Mouse (Mus musculus) neural tube, embryonic 15.5 days (tissue): Measurements from ENCODE around the gene Rsl1d1. TPM values are rescaled to one million over a fixed set of nuclear protein-coding genes. Genes with fewer than 3 reads are reported as not detected.
"Not testable (repeated sequence)": the region's sequence is repeated elsewhere in the genome, so short reads cannot be mapped to it uniquely, and the experiment has no call there.

Source experiments
- ATAC-seq: fragments of 200-750 bp; cut with Nextera tagmentation; 2 replicates; pipeline ENCODE4 v1.8.0; 2017; ENCODE audit warnings: mild to moderate bottlenecking, moderate TSS enrichment, moderate library complexity; ENCODE audit not compliant: low FRiP score
- H3K27ac ChIP-seq: fragments of 300-500 bp; sonication (generic); replicated peaks from 2 replicates; pipeline ENCODE4 v1.5.1; 2015; ENCODE audit warnings: mild to moderate bottlenecking, inconsistent platforms
- H3K27me3 ChIP-seq: fragments of 300-500 bp; sonication (generic); replicated peaks from 2 replicates; pipeline ENCODE4 v1.6.1; 2015; ENCODE audit warnings: inconsistent platforms
- H3K36me3 ChIP-seq: fragments of 300-500 bp; sonication (generic); 2 replicates; pipeline ENCODE4 v1.6.1; 2015; ENCODE audit warnings: inconsistent platforms
- H3K4me1 ChIP-seq: fragments of 300-500 bp; sonication (generic); 2 replicates; pipeline ENCODE4 v1.6.1; 2015; ENCODE audit warnings: inconsistent platforms
- H3K4me2 ChIP-seq: fragments of 300-500 bp; sonication (generic); 2 replicates; pipeline ENCODE4 v1.6.1; 2015; ENCODE audit warnings: inconsistent platforms, mild to moderate bottlenecking, moderate library complexity
- H3K4me3 ChIP-seq: fragments of 300-500 bp; sonication (generic); replicated peaks from 2 replicates; pipeline ENCODE4 v1.5.1; 2015; ENCODE audit warnings: mild to moderate bottlenecking, inconsistent platforms
- H3K9ac ChIP-seq: fragments of 300-500 bp; sonication (generic); replicated peaks from 2 replicates; pipeline ENCODE4 v1.6.1; 2015; ENCODE audit warnings: mild to moderate bottlenecking, inconsistent platforms
- H3K9me3 ChIP-seq: fragments of 300-500 bp; sonication (generic); replicated peaks from 2 replicates; pipeline ENCODE4 v1.6.1; 2016; ENCODE audit warnings: inconsistent platforms
- WGBS: fragments of 180-500 bp; shearing (Covaris S2); methylation state at CpG from one replicate; pipeline ENCODE4 v1.1.7; 2015; ENCODE audit warnings: mixed read lengths; 5-methylcytosine and 5-hydroxymethylcytosine counted together
- polyA plus RNA-seq: library from polyadenylated mRNA; unstranded; fragments of >200 nt; fragmentation: Nextera tagmentation; extraction: Ambion mirVana; gene quantifications from 2 replicates; pipeline ENCODE4 v1.2.1, GENCODE M21; 2015

The Rsl1d1 gene
- polyA plus RNA-seq, 1 experiment from 2014 or later, result 119 TPM

DNA sequence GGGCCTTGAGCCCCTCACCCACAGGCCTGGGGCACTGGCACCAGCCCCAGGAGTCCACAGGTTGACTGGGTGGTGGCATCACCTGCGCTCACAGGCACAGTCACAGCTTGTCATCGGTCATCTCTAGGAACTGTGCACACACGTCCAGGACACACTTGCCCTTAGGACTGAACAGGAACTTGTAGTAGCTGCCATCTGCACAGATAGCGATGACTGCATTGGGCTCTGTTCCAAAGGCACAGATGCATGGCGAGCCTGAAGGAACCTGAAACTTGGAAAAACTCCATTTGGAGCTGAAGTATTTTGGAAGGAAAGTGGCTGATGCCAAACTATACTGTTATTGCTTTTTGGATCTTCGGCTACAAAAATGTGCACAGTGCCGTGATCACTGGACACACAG is 13.0 kb downstream of the Rsl1d1 start:
- 89% methylated on average over 7 of the region's 7 CpGs for WGBS
- Histone ChIP-seq H3K36me3 (peaks cover 32% of the 10 kb centered on the region), H3K4me3 (no peak overlapping the region), H3K4me2 (no peak overlapping the region), H3K9ac (no peak overlapping the region), H3K27ac (no peak overlapping the region), H3K4me1 (no peaks in the 10 kb centered on the region), H3K27me3 (no peaks in the 10 kb centered on the region), H3K9me3 (no peaks in the 10 kb centered on the region)
- ATAC-seq, result no peak

DNA sequence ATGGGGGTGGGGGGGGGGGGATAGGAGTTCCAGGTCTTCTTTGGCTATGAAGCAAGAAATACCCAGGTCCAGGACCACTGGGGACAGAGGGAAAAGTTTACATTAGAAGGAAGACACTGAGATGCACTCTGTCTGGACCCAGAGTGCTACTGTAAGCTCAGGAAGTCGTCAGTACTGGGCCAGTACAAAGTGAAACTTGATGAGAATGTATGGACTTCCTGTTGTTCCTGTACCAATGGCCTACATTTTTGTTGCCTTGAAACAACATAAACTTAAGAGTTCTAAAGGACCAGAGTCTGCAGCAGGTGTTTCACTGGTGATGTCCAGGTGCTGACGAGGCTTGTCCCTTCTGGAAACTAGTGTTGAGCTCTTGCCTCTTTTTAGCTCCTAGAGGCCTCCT is 25.7 kb downstream of the Rsl1d1 start:
- Histone ChIP-seq H3K9me3 (no peaks in the 10 kb centered on the region), H3K4me3 (no peak overlapping the region), H3K27me3 (0 out of 2 replicates have a peak, but pooled peaks cover 2% of the 10 kb centered on the region), H3K4me2 (no peak overlapping the region), H3K4me1 (peaks cover 24% of the 10 kb centered on the region), H3K27ac (no peak overlapping the region), H3K36me3 (no peaks in the 10 kb centered on the region), H3K9ac (no peak overlapping the region)
- ATAC-seq, result no peak
- 77% methylated on average over 2 of the region's 2 CpGs for WGBS

DNA sequence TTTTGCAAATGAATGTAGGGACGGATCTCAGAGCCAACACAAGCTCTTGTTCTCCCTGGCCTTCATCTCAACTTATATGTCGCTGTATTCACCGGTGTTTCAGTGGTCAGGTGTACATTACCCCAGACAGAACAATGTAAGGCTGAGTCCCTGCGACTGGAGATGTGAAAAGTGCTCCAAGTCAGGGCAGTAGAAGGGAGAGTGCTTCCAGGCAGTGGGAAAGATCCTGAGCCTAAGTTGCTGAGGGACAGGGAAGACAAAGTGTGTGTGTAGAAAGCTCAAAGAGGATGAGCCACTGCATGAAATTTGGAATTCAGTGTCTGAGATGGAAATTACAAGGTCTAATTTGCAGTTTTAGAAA is 26.3 kb downstream of the Rsl1d1 start:
- WGBS, result 4% methylated on average over 4 of the region's 4 CpGs
- peak overlapping the region; percentile 86 for H3K4me3 ChIP-seq
- peak overlapping the region; percentile 83 for H3K4me2 ChIP-seq
- ATAC-seq, result no peak
- H3K36me3 ChIP-seq, result no peaks in the 10 kb centered on the region
- H3K9ac ChIP-seq, result peak overlapping the region; percentile 86
- peak overlapping the region; percentile 91 for H3K27ac ChIP-seq
- H3K27me3 ChIP-seq, result 0 out of 2 replicates have a peak, but pooled peaks cover 2% of the 10 kb centered on the region
- H3K4me1 ChIP-seq, result peaks cover 24% of the 10 kb centered on the region
- H3K9me3 ChIP-seq, result no peaks in the 10 kb centered on the region

DNA sequence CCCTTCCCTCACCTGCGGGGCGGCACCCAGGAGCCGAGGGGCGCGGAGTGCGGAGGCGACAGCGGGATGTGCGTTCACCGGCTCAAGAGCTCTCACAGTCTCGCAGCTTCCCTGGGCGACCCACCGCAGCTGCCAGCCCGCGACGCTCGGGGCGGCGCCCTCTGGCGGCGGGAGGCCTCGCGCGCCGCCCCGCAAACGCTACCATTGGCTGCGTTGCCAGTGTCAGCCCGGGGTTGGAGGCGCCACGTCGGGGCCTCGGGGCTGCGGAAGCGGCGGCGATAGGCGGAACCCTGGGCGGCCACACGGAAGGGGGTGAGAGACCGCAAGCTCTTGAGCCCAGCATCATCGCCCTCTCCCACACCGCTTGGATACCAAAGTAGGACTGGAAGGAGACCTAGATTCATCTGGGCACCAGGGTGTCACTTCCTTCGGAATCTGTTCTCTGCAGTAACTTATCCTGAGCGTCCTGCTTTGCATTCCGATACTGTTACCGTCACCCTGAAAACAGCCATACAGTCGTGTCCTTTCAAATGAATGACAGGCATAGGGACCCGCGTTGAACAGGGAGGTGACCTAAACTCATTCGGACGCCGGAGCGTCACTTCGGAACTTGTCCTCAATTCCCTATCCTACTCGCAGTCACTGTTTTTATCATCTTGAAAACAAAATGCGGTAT is 26.8 kb downstream of the Rsl1d1 start, which contains the start of gene Zc3h7a:
Zc3h7a (minus strand) TSS at position 186 of the 676 bp plus-strand sequence.
- WGBS, result under 1% methylated on average over 57 of the region's 57 CpGs
- peak within 1 kb of the TSS; percentile 86 for H3K4me3 ChIP-seq

DNA sequence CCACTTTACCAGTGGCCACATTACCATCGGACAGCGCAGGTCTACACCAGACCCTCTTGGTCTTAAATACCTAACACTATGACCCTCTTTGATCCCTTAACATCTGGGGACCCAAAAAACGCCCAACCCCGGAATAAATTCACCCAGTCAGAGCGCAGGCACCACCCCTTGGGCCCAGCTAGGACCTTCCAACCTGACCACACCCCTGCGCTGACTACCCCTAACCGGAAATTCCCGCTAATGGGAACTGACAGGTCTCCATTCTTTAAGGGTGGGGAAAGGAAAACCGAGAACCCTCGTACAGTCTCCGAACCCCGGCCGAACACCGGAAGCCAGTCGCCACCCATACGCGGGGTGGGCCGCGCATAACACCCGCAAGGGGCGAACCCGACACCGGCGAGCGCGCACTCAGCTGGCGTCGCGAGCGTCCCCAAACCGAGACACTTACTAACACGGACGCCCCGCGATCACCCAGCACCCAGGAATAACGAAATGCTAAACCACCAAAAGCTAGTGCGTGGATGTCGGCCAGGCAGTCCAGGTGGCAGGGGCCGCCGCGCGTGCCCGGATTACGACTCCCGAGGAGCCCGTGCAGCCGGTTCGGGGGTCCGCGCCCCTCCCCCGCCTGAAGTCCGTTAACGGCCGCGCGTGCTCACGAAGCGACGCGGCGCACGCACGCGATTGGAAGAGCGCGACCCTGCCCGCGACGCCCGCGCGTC is 27.5 kb downstream of the Rsl1d1 start:
- H3K4me1 ChIP-seq, result peaks cover 24% of the 10 kb centered on the region
- H3K9ac ChIP-seq, result peak overlapping the region; percentile 86
- ATAC-seq, result peak; percentile 66
- no peaks in the 10 kb centered on the region for H3K9me3 ChIP-seq
- WGBS, result under 1% methylated on average over 51 of the region's 72 CpGs
- 0 out of 2 replicates have a peak, but pooled peaks cover 2% of the 10 kb centered on the region for H3K27me3 ChIP-seq
- peak overlapping the region; percentile 83 for H3K4me2 ChIP-seq
- peak overlapping the region; percentile 91 for H3K27ac ChIP-seq
- no peaks in the 10 kb centered on the region for H3K36me3 ChIP-seq
- peak overlapping the region; percentile 86 for H3K4me3 ChIP-seq

More for the DNA sequence above, 26.8 kb downstream of the Rsl1d1 start, which contains the start of gene Zc3h7a:
- H3K27me3 ChIP-seq, result 0 out of 2 replicates have a peak, but pooled peaks cover 2% of the 10 kb centered on the region
- H3K27ac ChIP-seq, result peak within 1 kb of the TSS; percentile 91
- no peaks in the 10 kb centered on the region for H3K9me3 ChIP-seq
- no peaks in the 10 kb centered on the region for H3K36me3 ChIP-seq
- ATAC-seq, result peak; percentile 94
- H3K4me1 ChIP-seq, result peaks cover 24% of the 10 kb centered on the region
- peak within 1 kb of the TSS; percentile 83 for H3K4me2 ChIP-seq
- peak within 1 kb of the TSS; percentile 86 for H3K9ac ChIP-seq

DNA sequence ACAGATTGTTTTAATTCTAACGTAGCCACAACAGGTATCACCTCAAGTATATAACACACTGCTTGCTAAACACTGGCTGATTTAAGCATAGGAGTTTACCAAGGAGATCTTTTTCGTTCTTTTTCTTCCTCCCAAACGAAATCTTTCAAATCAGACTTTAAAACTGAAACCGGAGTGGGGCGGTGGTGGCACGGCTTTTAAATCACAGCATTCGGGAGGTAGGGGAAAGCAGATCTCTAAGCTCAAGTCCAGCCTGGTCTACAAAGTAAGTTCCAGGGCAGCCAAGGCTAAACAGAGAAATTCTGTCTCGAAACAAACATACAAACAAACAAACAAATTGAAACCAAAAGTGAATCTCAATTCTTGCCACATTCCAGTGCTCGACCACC is 28.0 kb downstream of the Rsl1d1 start:
- H3K4me3 ChIP-seq, result peak overlapping the region; percentile 86
- H3K9ac ChIP-seq, result peak overlapping the region; percentile 86
- H3K4me2 ChIP-seq, result peak overlapping the region; percentile 83
- ATAC-seq, result no peak
- no peaks in the 10 kb centered on the region for H3K36me3 ChIP-seq
- peaks cover 24% of the 10 kb centered on the region for H3K4me1 ChIP-seq
- H3K27ac ChIP-seq, result peak overlapping the region; percentile 91
- no peaks in the 10 kb centered on the region for H3K9me3 ChIP-seq
- H3K27me3 ChIP-seq, result 0 out of 2 replicates have a peak, but pooled peaks cover 2% of the 10 kb centered on the region
- WGBS, result 8% methylated on average over 9 of the region's 9 CpGs

DNA sequence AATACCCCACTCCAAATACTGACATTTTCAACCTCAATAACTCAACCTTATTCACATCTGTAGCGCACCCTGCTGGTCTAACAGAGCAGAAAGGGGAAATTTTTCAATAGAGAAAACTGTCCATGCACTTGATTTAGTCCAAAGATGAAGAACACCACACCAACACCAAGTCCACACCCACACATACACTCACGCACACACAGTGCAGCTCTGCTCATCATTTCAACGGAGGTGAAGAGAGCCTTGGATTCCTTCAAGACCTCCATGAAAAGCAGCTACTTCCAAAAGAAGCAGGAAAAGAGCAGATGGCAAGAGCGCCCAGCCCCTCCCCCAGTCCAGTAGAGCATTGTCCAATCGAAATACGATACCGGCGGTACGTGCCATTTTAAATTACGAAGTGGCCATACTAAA is 28.5 kb downstream of the Rsl1d1 start:
- H3K27me3 ChIP-seq, result 0 out of 2 replicates have a peak, but pooled peaks cover 2% of the 10 kb centered on the region
- WGBS, result 7% methylated on average over 10 of the region's 10 CpGs
- H3K9ac ChIP-seq, result peak overlapping the region; percentile 86; the same call in 1 of the 2 replicates
- peaks cover 24% of the 10 kb centered on the region for H3K4me1 ChIP-seq
- peak overlapping the region; percentile 86 for H3K4me3 ChIP-seq
- H3K9me3 ChIP-seq, result no peaks in the 10 kb centered on the region
- H3K36me3 ChIP-seq, result no peaks in the 10 kb centered on the region
- H3K4me2 ChIP-seq, result peak overlapping the region; percentile 83
- ATAC-seq, result no peak
- H3K27ac ChIP-seq, result peak overlapping the region; percentile 91; the same call in 1 of the 2 replicates

DNA sequence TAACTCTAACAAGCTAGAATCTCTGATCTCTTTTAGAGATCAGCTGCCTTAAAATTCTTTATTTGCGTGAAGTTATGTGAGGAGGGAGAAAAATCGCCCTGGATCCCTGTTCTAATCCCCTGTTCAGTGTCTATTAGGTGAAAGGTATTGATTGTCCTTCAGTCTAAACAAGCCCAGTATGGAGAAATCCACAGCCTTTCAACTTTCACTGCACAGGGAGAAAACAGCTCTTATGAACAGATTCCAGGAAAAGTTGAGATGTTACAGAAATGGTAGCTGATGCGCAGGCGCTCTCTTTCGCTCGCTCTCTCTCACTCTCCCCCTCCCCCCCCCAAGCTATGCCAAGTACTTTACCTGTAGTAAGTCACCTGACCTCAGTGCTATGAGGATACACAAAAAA is 31.5 kb downstream of the Rsl1d1 start:
- H3K27ac ChIP-seq, result no peak overlapping the region
- H3K4me2 ChIP-seq, result no peak overlapping the region
- no peaks in the 10 kb centered on the region for H3K27me3 ChIP-seq
- no peaks in the 10 kb centered on the region for H3K36me3 ChIP-seq
- H3K9me3 ChIP-seq, result no peaks in the 10 kb centered on the region
- H3K9ac ChIP-seq, result no peak overlapping the region
- H3K4me1 ChIP-seq, result peaks cover 18% of the 10 kb centered on the region
- 94% methylated on average over 6 of the region's 6 CpGs for WGBS
- ATAC-seq, result no peak
- no peak overlapping the region for H3K4me3 ChIP-seq

DNA sequence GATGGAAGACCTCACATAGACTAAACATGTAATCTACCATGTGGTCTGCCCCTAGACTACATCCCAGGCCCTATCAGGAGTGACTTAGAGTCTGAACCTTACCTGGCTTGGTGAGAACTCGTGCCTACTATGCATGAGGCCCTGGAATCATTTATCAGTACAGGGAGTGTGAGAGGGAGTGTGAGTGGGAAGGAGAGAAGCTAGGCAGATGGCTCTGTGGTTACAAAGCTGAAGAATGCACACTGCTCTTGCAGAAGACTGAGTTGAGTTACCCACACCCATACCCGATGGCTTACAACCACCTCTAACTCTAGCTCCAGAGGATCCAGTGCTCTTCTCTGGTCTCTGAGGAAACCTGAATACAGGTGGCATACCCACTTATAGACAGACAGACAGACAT is 36.7 kb downstream of the Rsl1d1 start:
- peaks cover 14% of the 10 kb centered on the region for H3K36me3 ChIP-seq
- WGBS, result 95% methylated on average over 2 of the region's 2 CpGs
- no peak overlapping the region for H3K27ac ChIP-seq
- no peak overlapping the region for H3K9ac ChIP-seq
- H3K4me2 ChIP-seq, result no peak overlapping the region
- no peak overlapping the region for H3K4me3 ChIP-seq
- no peaks in the 10 kb centered on the region for H3K9me3 ChIP-seq
- H3K27me3 ChIP-seq, result no peaks in the 10 kb centered on the region
- ATAC-seq, result no peak
- no peaks in the 10 kb centered on the region; the same call in 1 of the 2 replicates for H3K4me1 ChIP-seq

DNA sequence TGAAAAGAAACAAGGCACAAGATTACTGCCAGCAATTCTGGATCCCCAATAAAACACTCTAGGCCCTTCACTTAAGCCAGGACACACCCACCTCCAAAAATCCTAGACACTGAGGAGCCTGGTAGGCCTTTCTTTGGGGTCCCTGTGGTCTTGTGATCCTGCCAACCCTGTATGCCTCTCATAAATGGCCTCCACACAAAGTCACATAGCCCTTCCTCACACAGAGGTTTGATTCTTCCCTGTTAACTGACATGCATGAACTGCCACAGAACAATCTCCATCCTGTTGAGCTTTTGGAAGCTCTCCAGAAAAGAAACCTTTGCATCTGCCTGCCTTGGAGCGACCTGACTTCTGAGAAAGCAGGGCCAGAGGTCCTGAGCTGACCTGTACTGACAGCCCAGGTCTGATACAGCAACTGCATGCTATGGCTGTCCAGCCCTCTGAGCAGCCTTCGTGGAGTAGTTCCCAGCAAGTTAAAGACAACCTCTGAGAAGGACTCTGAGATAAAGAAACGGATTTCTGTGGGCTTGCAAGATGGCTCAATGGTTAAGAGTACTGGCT is 38.4 kb downstream of the Rsl1d1 start:
- ATAC-seq, result no peak
- WGBS, result 75% methylated on average over 3 of the region's 3 CpGs

DNA sequence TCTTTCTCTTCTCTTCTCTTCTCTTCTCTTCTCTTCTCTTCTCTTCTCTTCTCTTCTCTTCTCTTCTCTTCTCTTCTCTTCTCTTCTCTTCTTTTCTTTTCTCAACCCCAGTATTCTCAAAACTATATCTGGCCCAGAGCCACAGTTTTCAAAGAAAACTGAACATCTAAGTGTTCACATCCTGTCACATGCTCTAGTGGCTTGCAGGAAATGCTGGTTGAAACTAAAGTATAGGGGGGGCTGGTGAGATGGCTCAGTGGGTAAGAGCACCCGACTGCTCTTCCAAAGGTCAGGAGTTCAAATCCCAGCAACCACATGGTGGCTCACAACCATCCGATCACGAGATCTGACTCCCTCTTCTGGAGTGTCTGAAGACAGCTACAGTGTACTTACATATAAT is 45.4 kb downstream of the Rsl1d1 start:
- H3K9ac ChIP-seq, H3K4me2 ChIP-seq, H3K4me1 ChIP-seq, ATAC-seq, H3K27me3 ChIP-seq, H3K27ac ChIP-seq, H3K9me3 ChIP-seq, H3K4me3 ChIP-seq: not testable (repeated sequence)
- 88% methylated on average over 2 of the region's 3 CpGs for WGBS
- peaks cover 59% of the 10 kb centered on the region for H3K36me3 ChIP-seq

More for the DNA sequence above, 38.4 kb downstream of the Rsl1d1 start:
- H3K4me3 ChIP-seq, result no peak overlapping the region
- no peak overlapping the region for H3K4me2 ChIP-seq
- no peaks in the 10 kb centered on the region for H3K9me3 ChIP-seq
- H3K4me1 ChIP-seq, result no peaks in the 10 kb centered on the region
- H3K27me3 ChIP-seq, result no peaks in the 10 kb centered on the region
- no peak overlapping the region; the same call in 1 of the 2 replicates for H3K27ac ChIP-seq
- H3K36me3 ChIP-seq, result peaks cover 14% of the 10 kb centered on the region
- no peak overlapping the region for H3K9ac ChIP-seq
